Mouse (Mus musculus) regulatory T cell (primary cell): Measurements from ENCODE around the gene Hapln4.
"Not testable (repeated sequence)": the region's sequence is repeated elsewhere in the genome, so short reads cannot be mapped to it uniquely, and the experiment has no call there.

Source experiments
- in situ Hi-C: fragments of 300-600 bp; cut with MboI, MseI; formaldehyde crosslinking; loops from one replicate; pipeline ENCODE4 v1.15.1; 2025; ENCODE audit warnings: high pct_unique_total_duplicates

Gene Hapln4

GRCm38 (mm10) chr8:70083285-70083684, at the start of gene Hapln4:
Hapln4 (plus strand) TSS chr8:70083457.
- in situ Hi-C loops, result no loop called here

GRCm38 (mm10) chr8:70037994-70038393, 45.3 kb upstream of the Hapln4 start:
- in situ Hi-C loops, result no loop called here

GRCm38 (mm10) chr8:70041885-70042546, 41.2 kb upstream of the Hapln4 start:
- in situ Hi-C loops, result no loop called here

GRCm38 (mm10) chr8:70042583-70043455, 40.4 kb upstream of the Hapln4 start, which contains the start of the genes Mau2 and Sugp1:
Mau2 (minus strand) TSS chr8:70042734.
Sugp1 (plus strand) TSS chr8:70042813.
- in situ Hi-C loops, result no loop called here

- in situ Hi-C loops, result no loop called here
These were observed 39.3 kb upstream of the Hapln4 start for GRCm38 (mm10) chr8:70043996-70044395.

- in situ Hi-C loops, result no loop called here
These were observed 33.6 kb upstream of the Hapln4 start for GRCm38 (mm10) chr8:70049662-70050061.

GRCm38 (mm10) chr8:70050434-70050833, 32.8 kb upstream of the Hapln4 start:
- in situ Hi-C loops, result not testable (repeated sequence)

- in situ Hi-C loops, result no loop called here
These were observed 25.5 kb upstream of the Hapln4 start for GRCm38 (mm10) chr8:70057721-70058120.

- in situ Hi-C loops, result loop anchor here (10.0 kb wide), 1 partner anchor 1897 kb away; no protein-coding TSS in a partner anchor
These were observed 11.3 kb upstream of the Hapln4 start for GRCm38 (mm10) chr8:70071836-70072440.

GRCm38 (mm10) chr8:70072441-70073069, 10.7 kb upstream of the Hapln4 start, which contains the start of gene Tm6sf2:
Tm6sf2 (plus strand) TSS chr8:70072924.
- in situ Hi-C loops, result loop anchor here (10.0 kb wide), 1 partner anchor 1898 kb away; no protein-coding TSS in a partner anchor

GRCm38 (mm10) chr8:70073120-70073519, 10.1 kb upstream of the Hapln4 start:
- in situ Hi-C loops, result loop anchor here (10.0 kb wide), 1 partner anchor 1898 kb away; no protein-coding TSS in a partner anchor

GRCm38 (mm10) chr8:70073682-70074081, 9.6 kb upstream of the Hapln4 start:
- in situ Hi-C loops, result loop anchor here (10.0 kb wide), 1 partner anchor 1899 kb away; no protein-coding TSS in a partner anchor

GRCm38 (mm10) chr8:70081976-70082375, 1.3 kb upstream of the Hapln4 start:
- in situ Hi-C loops, result no loop called here

- in situ Hi-C loops, result no loop called here
These were observed 1.2 kb downstream of the Hapln4 start for GRCm38 (mm10) chr8:70084191-70085065.

GRCm38 (mm10) chr8:70086151-70086550, 2.9 kb downstream of the Hapln4 start:
- in situ Hi-C loops, result no loop called here

GRCm38 (mm10) chr8:70087237-70087636, 4.0 kb downstream of the Hapln4 start:
- in situ Hi-C loops, result no loop called here

GRCm38 (mm10) chr8:70087836-70088650, 4.8 kb downstream of the Hapln4 start:
- in situ Hi-C loops, result no loop called here

GRCm38 (mm10) chr8:70089296-70089960, 6.2 kb downstream of the Hapln4 start:
- in situ Hi-C loops, result no loop called here

GRCm38 (mm10) chr8:70092786-70093185, 9.5 kb downstream of the Hapln4 start:
- in situ Hi-C loops, result no loop called here
